In the genomic region with DNA sequence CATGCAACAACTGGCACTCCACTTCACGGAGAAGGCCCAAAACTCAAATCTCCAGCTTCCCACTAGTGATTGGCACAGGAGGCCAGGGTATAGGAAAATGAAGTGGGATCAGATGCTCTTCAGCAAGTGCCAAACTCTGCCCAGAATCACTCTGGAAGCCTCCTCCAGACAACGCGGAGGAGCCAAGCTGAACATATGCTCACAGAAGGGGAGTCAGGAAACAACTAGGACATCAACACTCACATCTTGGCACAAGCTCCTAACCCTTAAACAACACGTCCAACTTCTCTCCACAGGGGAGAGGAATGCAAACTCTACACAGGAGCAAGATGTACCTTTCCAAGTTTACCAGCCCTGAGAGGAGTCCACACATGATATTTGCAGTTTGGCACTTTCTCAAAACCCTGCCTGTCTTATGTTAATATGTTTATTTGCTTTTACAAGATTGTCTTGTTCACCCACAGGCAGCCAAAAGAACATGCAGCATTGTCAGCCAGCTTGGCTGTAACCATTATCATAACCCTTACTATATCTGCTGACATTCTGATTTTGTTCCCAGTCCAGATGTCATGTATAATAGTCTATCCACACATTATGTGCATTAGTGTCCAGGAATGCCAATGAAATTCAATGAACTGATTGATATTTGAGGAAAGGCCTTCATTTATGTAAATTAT, we compare ENCODE assay signal across 9 mouse cellular contexts.
DNase-seq lines count a peak whose midpoint lies in the region.
"Had no signal": no experiment of that assay in that cellular context is flagged by ENCODE, and none has a peak within 500 bp of the region (broad histone marks: within the 10 kb centered on the region; RNA-seq: fewer than 3 reads in every experiment).

No protein-coding gene starts in this region.

- no peak overlapping the region for H3K27ac ChIP-seq in embryonic facial prominence, embryonic 10.5 days (replicated peaks)
- H3K27ac ChIP-seq: limb, embryonic 12.5 days had no signal

- peak; percentile 95 for DNase-seq in brain, adult 2 months (ENCODE audit: low read depth, low spot score)
- DNase-seq in cerebellum, adult 11 months = peak; percentile 59
- peak; percentile 11 to 26 for DNase-seq in frontal cortex, postnatal 10 days (ENCODE audit: low spot score in 2 of 2)
- DNase-seq in left cerebral cortex, adult 9 months (ENCODE audit: low spot score in 2 of 2) = peak; percentile 55 to 79
- DNase-seq in kidney, postnatal 36 days = no peak
- no peak for DNase-seq in embryonic facial prominence, embryonic 10.5 days (ENCODE audit: low spot score)
- DNase-seq in lung, postnatal 14 days = no peak
- DNase-seq: lung, postnatal 10 days had no signal

- no peaks in the 10 kb centered on the region for H3K27me3 ChIP-seq in embryonic facial prominence, embryonic 10.5 days (replicated peaks; ENCODE audit: low read depth, poor library complexity, severe bottlenecking)
- H3K27me3 ChIP-seq: limb, embryonic 12.5 days had no signal

- no peaks in the 10 kb centered on the region for H3K9me3 ChIP-seq in embryonic facial prominence, embryonic 10.5 days
- H3K9me3 ChIP-seq: limb, embryonic 12.5 days had no signal

- H3K36me3 ChIP-seq in embryonic facial prominence, embryonic 10.5 days (replicated peaks) = no peaks in the 10 kb centered on the region
- H3K36me3 ChIP-seq: limb, embryonic 12.5 days had no signal

- no peak overlapping the region for H3K4me3 ChIP-seq in embryonic facial prominence, embryonic 10.5 days
- H3K4me3 ChIP-seq: limb, embryonic 12.5 days had no signal

- H3K4me1 ChIP-seq in embryonic facial prominence, embryonic 10.5 days = no peaks in the 10 kb centered on the region
- H3K4me1 ChIP-seq: limb, embryonic 12.5 days had no signal

- WGBS in embryonic facial prominence, embryonic 10.5 days = 80% methylated on average over 4 of the region's 4 CpGs

Comparison
In these comparisons a context has a peak if more than half of its experiments do, and no peak if none do; other contexts are left out.
1. DNase-seq: peak in brain, adult 2 months (single experiment), cerebellum, adult 11 months (single experiment), frontal cortex, postnatal 10 days (2 of 2) and left cerebral cortex, adult 9 months (2 of 2); none in kidney, postnatal 36 days (0 of 2), embryonic facial prominence, embryonic 10.5 days (single experiment) and lung, postnatal 14 days (single experiment).